Mouse (Mus musculus): Measurements from ENCODE around the gene Hapln3.

The Hapln3 gene

DNA sequence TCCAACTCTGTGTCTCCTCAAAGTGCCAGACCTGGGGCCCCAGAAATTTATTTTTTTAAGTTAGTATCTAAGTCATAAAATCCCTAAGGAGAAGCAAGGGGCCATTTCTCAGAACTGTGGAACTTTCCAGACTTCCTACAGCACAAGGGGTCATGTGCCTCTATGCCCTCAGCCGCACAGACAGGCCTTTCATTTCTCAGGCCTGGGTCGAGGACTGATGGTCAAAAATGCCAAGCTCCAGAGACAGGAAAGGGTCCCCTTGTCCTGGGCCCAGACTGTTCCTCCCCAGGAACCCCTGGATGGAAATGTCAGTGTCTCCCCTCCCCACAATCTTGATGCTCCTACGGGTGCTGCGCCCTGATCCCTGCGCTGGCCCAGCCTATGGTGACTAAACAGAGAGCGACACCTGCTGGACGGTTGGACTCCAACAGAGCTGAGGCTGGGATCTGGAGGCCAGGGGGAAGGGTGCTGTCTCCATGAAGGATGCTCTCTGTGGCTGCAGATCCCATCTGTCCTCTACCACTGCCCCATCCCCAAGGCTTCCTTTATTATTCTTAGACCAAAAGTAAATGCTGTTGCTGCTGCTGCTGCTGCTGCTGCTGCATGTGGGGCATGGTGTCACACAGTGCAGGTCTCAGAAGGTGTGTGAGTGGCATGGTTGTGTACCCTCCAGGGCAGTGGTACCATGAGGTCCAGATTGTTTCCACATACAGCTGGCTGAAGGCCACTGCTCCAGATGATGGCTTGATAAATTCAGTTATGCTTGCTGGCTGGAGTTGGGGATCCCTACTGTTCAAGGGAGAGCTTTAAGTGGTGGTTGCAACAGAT is 50.0 kb downstream of the Hapln3 start:
- in situ Hi-C loops (cut with MboI, MseI) = loop anchor here (5.0 to 10.0 kb wide), 2 partner anchors 163 to 266 kb away; no protein-coding TSS in a partner anchor

DNA sequence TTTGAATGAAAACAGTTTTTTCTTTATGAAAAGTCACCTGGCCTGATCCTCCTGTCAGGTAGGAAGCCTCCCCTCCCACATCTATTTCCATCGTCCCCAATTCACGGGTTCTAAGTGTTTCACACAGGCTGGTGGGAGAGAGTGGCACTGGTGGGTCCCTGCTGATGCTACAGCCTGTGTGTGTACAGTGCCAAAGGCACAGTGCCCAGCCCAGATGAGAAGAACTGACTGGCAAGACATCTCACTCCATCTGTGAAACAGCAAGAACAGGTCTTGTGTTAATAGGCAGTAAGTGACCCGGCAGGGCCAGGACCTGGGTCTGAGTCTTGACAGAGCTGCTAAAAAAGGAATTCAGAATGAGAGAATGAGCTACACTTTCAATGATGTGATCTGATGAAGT is 51.6 kb downstream of the Hapln3 start:
- in situ Hi-C loops (cut with MboI, MseI) = loop anchor here in 1 of 2 experiments (5.0 kb wide), 1 partner anchor 287 kb away; no protein-coding TSS in a partner anchor

DNA sequence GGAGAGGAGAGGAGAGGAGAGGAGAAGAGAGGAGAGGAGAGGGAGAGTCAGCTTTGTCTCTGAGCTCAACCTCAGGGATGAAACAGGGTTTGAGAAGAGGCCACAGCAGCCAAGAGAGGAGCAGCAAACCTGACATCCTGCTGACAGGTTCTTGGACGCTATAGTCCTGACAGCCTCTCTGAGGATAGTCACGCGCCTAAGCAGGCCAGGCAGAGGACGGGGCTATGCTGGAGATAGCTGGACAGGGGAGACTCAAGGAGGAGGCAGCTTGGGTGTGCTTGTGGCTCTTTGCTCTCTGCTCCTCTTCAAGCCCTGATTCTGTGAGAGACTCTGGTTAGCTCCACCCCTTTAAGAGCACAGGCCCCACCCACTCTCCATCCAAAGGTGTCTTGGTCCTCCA is 62.6 kb downstream of the Hapln3 start:
- in situ Hi-C loops (cut with MboI, MseI) = no loop called here

DNA sequence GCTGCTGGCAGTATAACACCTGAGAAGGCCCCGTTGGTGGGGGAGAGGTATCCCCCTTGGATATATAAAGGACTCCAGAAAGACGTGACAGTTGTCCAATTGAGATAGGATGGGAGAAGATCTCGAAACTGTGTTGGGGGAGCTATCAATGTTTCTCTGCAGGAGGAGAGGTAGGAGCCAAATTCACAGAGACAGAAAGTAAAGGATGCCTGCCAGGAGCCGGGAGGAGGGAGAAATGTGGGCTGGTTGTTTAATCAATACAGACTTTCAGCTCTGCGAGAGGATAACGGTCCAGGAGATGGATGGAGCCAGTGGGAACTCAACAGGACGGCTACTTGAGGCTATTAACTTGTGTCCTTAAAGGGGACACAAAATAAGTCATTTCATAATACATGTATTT is 63.4 kb downstream of the Hapln3 start:
- in situ Hi-C loops (cut with MboI, MseI) = no loop called here
